Mouse (Mus musculus) hindbrain, postnatal 0 days (tissue): ENCODE results near the gene Igf1. TPM values are rescaled to one million over a fixed set of nuclear protein-coding genes. Genes with fewer than 3 reads are reported as not detected.

Source experiments
- ATAC-seq: fragments of 200-750 bp; cut with Nextera tagmentation; 2 replicates; pipeline ENCODE4 v1.8.0; 2017; ENCODE audit warnings: mild to moderate bottlenecking, moderate TSS enrichment, moderate library complexity
- DNase-seq: peaks from one replicate; pipeline ENCODE4 v3.0.0-alpha.2; 2015; ENCODE audit warnings: low spot score
- H3K27ac ChIP-seq: fragments of 300-500 bp; sonication (generic); 2 replicates; pipeline ENCODE4 v1.5.1; 2014; ENCODE audit warnings: mild to moderate bottlenecking
- H3K27me3 ChIP-seq: fragments of 300-500 bp; sonication (generic); 2 replicates; pipeline ENCODE4 v1.6.1; 2014; ENCODE audit warnings: low read length, mixed read lengths; ENCODE audit not compliant: insufficient read depth
- H3K36me3 ChIP-seq: fragments of 300-500 bp; sonication (generic); 2 replicates; pipeline ENCODE4 v1.6.1; 2014; ENCODE audit warnings: low read length, mixed read lengths; ENCODE audit not compliant: insufficient read depth
- H3K4me1 ChIP-seq: fragments of 300-500 bp; sonication (generic); 2 replicates; pipeline ENCODE4 v1.6.1; 2014; ENCODE audit warnings: antibody characterized with exemption, low read length, mixed read lengths; ENCODE audit not compliant: insufficient read depth
- H3K4me2 ChIP-seq: fragments of 300-500 bp; sonication (generic); 2 replicates; pipeline ENCODE4 v1.6.1; 2014; ENCODE audit warnings: low read depth, mild to moderate bottlenecking, low read length, moderate library complexity, mixed read lengths
- H3K4me3 ChIP-seq: fragments of 300-500 bp; sonication (generic); 2 replicates; pipeline ENCODE4 v1.5.1; 2014; ENCODE audit warnings: low read length
- H3K9ac ChIP-seq: fragments of 300-500 bp; sonication (generic); replicated peaks from 2 replicates; pipeline ENCODE4 v1.6.1; 2014; ENCODE audit warnings: mild to moderate bottlenecking, low read length, moderate library complexity, mixed read lengths
- H3K9me3 ChIP-seq: fragments of 300-500 bp; sonication (generic); 2 replicates; pipeline ENCODE4 v1.6.1; 2016; ENCODE audit warnings: low read length, mixed read lengths
- CTCF ChIP-seq: IDR thresholded peaks from 2 replicates; pipeline ENCODE4 v1.5.1; 2016; ENCODE audit warnings: antibody characterized with exemption, control low read depth, low read depth
- WGBS: fragments of 180-500 bp; shearing (Covaris S2); extraction: QIAGEN DNeasy Blood & Tissue Kit; methylation state at CpG from one replicate; pipeline ENCODE4 v1.1.7; 2014; 5-methylcytosine and 5-hydroxymethylcytosine counted together
- polyA plus RNA-seq: library from polyadenylated mRNA; unstranded; fragments of >200 nt; fragmentation: Nextera tagmentation; extraction: Ambion mirVana; gene quantifications from 2 replicates; pipeline ENCODE4 v1.2.1, GENCODE M21; 2015
- total RNA-seq: library from RNA; depleted of rRNA; stranded (reverse); fragments of >200 nt; gene quantifications from 2 replicates; pipeline ENCODE4 v1.2.3, GENCODE M21; 2014

The Igf1 gene
- total and polyA plus RNA-seq, 2 experiments from 2014 or later, result 9.1 to 14.6 TPM

DNA sequence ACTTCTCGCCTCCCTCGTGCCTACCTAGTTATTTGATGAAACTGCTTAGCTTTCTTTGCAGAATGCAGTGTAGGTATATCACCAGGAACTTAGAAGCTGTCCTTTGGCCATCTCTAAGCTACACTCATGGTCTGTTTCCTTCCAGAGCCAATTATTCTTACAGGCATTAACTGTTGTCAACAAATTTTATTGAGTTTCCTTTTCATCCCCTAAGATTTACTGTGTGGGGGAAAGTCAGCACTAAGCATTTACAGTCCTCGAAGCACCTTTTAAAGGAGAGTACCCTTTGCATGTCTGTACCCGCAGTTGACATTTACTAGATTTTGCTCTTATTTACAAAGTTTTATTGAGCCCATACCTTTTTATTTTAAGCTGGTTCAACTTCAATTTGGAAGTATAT lies 9.6 kb downstream of the Igf1 start:
- no peak for ATAC-seq
- Histone ChIP-seq H3K36me3 (no peaks in the 10 kb centered on the region), H3K4me2 (no peak overlapping the region), H3K27ac (no peak overlapping the region), H3K9ac (no peak overlapping the region), H3K4me3 (no peak overlapping the region), H3K27me3 (no peaks in the 10 kb centered on the region), H3K9me3 (no peaks in the 10 kb centered on the region), H3K4me1 (no peaks in the 10 kb centered on the region)
- no peak for DNase-seq
- TF ChIP-seq CTCF, result no peak
- WGBS, result 92% methylated on average over 4 of the region's 4 CpGs

DNA sequence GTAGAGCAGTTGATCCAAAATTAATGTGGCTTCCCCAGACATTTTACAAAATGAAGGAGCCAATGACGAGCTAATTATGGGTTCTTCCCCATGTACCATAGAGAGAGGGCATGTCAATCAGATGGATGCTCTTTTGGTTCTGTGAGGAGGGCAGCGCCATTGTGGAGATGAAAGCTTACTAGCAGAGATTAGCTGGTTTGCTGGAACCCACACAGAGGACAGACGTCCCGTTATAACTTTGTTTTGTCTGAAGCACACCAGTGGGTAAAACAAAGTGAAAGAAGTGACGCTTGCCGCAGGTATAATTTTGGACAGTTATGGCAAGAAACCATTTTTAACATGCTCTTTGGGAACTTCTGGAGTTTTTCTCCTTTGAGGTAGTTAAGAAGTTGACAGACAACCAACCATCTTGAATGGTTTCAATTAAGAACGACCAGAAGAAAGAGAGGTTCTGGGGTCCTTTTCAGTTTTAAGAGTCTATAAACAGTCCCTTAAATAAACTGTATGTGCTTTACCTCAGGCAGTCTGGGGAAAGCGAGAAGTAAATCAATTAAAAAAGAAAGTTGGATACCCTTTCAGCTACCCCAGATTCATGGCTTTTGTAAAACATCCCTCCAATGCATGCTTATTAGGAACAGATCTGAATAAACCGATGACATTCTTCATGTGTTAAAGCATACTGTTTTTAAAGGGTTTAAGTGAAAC lies 10.4 kb downstream of the Igf1 start:
- Histone ChIP-seq H3K27me3 (no peaks in the 10 kb centered on the region), H3K36me3 (no peaks in the 10 kb centered on the region), H3K9ac (no peak overlapping the region), H3K4me3 (no peak overlapping the region), H3K27ac (no peak overlapping the region), H3K9me3 (no peaks in the 10 kb centered on the region), H3K4me1 (no peaks in the 10 kb centered on the region), H3K4me2 (no peak overlapping the region)
- no peak for DNase-seq
- ATAC-seq, result no peak
- WGBS, result 80% methylated on average over 9 of the region's 9 CpGs
- no peak for TF ChIP-seq CTCF

DNA sequence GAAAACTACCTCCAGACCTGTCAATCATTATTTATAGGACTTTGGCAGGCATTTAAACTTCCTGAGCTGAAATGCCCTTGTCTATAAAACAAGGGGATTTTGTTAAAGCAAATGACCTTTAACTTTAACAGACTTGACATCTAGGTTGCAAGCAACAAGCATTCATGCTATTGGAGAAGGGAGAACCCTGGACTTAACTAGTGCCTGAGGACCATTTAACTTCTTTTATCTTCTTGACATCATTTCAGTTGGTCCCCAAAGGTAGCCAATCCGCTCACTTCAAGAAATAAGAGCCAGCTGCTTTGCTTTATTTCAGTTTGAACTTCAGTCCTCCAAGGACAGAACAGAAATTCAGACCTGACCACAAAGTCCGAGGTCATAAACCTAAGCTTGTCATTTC lies 11.1 kb downstream of the Igf1 start:
- H3K9ac ChIP-seq, result no peak overlapping the region
- no peak overlapping the region for H3K4me2 ChIP-seq
- no peak for TF ChIP-seq CTCF
- no peaks in the 10 kb centered on the region for H3K36me3 ChIP-seq
- no peaks in the 10 kb centered on the region for H3K27me3 ChIP-seq
- no peaks in the 10 kb centered on the region for H3K4me1 ChIP-seq
- no peak overlapping the region for H3K4me3 ChIP-seq
- H3K27ac ChIP-seq, result no peak overlapping the region
- no peaks in the 10 kb centered on the region for H3K9me3 ChIP-seq
- WGBS, result 83% methylated on average over 2 of the region's 2 CpGs
- DNase-seq (no peak), ATAC-seq (no peak)

DNA sequence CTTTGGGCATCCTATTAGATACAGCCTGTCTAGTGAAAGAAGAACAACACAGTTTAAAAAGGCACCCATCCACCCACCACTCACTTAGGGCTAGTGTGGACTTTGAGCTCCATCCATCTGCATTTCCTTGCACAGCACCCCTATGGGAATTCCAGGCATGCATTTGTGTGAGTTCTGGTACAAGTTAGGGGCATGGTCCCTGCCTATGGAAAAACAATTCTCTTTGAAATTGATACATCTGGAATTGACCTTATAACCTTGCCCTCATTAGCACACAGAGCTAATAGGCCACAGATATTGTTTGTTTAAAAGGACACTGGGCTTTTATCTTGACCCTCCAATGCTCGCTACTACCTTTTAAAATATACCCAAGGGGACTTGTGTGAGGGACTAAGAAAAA lies 11.6 kb downstream of the Igf1 start:
- no peak for ATAC-seq

DNA sequence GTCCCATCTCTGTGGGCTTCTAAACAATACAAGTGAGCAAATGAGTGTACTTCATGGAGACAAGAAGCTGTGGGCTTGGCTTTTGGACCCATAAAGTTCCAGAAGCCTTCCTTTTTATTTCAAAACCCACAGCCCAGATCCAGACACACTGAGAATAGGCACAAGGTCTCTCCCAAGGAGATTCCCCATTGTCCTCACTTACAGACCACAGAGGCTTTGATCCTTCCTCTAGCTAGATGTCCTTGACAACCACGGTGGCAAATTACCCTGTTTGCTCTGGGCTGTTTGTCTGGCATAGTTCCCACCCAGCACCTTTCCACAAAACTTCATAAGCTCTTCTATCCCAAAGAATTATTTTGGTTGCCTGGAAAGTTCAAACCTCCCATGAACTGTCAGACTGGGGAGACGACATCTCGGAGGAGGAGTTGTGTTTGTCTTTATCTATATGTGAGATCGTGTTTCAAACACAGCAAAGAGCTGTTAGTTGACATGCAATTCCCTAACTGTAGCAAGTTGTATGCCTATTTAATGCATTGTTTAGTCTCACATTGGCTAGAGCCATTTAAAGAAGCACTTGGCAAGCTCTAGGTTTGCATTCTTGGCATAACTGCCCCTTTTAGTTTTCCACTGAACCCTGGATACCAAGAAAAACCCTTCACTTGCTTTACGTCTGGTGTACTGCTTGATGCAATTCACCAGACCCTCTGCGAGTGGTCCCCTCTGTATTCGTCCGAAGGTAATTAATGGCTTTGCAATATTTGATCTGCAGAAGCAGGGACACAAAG lies 14.0 kb downstream of the Igf1 start:
- ATAC-seq (no peak), DNase-seq (no peak)
- H3K4me1 ChIP-seq, result no peaks in the 10 kb centered on the region
- H3K27me3 ChIP-seq, result no peaks in the 10 kb centered on the region
- H3K9ac ChIP-seq, result no peak overlapping the region
- no peak for TF ChIP-seq CTCF
- no peak overlapping the region for H3K4me2 ChIP-seq
- H3K36me3 ChIP-seq, result no peaks in the 10 kb centered on the region
- no peaks in the 10 kb centered on the region for H3K9me3 ChIP-seq
- H3K4me3 ChIP-seq, result no peak overlapping the region
- no peak overlapping the region for H3K27ac ChIP-seq
- WGBS, result 26% methylated on average over 8 of the region's 8 CpGs

More for the DNA sequence above, 11.6 kb downstream of the Igf1 start:
- DNase-seq, result no peak
- H3K4me3 ChIP-seq, result no peak overlapping the region
- no peak for TF ChIP-seq CTCF
- H3K36me3 ChIP-seq, result no peaks in the 10 kb centered on the region
- no peak overlapping the region for H3K27ac ChIP-seq
- no peak overlapping the region for H3K4me2 ChIP-seq
- H3K4me1 ChIP-seq, result no peaks in the 10 kb centered on the region
- H3K9ac ChIP-seq, result no peak overlapping the region
- no peaks in the 10 kb centered on the region for H3K9me3 ChIP-seq
- WGBS, result 84% methylated on average over 1 of the region's 1 CpGs
- no peaks in the 10 kb centered on the region for H3K27me3 ChIP-seq

DNA sequence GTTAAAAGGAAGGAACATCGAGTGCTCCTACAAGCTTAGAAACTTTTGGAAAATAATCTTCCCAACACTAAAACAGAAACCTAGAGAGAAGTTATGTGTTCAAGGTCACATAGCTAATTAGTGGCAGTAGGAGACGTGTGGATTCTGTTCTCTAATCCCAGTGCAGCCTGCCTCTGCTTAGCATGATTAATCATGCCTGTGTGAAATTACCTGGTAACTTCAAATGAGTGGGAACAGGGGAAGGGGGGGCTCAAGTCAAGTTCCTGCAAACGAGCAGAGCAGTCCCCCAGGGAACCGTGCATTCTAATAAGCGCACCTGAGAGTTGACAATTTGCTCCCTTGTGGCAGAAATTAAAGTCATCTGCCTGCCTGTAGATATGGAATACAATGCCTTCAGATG lies 14.8 kb downstream of the Igf1 start:
- H3K27me3 ChIP-seq, result no peaks in the 10 kb centered on the region
- no peak for TF ChIP-seq CTCF

DNA sequence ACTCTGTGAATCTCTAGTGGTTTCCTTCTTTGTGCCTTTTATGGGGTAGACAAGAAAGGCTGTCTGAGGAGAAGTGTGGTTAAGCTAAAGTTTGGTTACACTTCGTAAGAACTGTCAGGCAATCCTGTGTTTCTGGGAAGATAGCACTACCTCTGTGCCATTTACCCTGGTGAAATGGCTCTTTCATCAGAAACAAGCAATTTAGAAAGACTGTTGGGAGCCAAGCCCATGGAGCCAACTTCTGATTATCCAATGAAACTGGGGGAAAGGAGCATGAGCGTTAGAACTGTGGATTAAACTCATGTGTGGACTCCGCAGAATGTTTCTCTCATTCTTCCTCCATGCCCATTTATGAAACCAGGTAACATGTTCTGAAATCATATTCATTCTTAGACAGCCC lies 15.5 kb downstream of the Igf1 start:
- Histone ChIP-seq H3K27me3 (no peaks in the 10 kb centered on the region), H3K4me3 (no peak overlapping the region), H3K4me2 (no peak overlapping the region), H3K9ac (no peak overlapping the region), H3K4me1 (no peaks in the 10 kb centered on the region), H3K9me3 (no peaks in the 10 kb centered on the region), H3K27ac (no peak overlapping the region), H3K36me3 (no peaks in the 10 kb centered on the region)
- DNase-seq (no peak), ATAC-seq (no peak)
- TF ChIP-seq CTCF, result no peak
- WGBS, result 87% methylated on average over 3 of the region's 3 CpGs

More for the DNA sequence above, 14.8 kb downstream of the Igf1 start:
- no peak overlapping the region for H3K4me3 ChIP-seq
- H3K9ac ChIP-seq, result no peak overlapping the region
- H3K4me1 ChIP-seq, result no peaks in the 10 kb centered on the region
- no peaks in the 10 kb centered on the region for H3K9me3 ChIP-seq
- H3K4me2 ChIP-seq, result no peak overlapping the region
- DNase-seq (no peak), ATAC-seq (no peak)
- no peaks in the 10 kb centered on the region for H3K36me3 ChIP-seq
- 48% methylated on average over 5 of the region's 5 CpGs for WGBS
- no peak overlapping the region for H3K27ac ChIP-seq
